Mouse (Mus musculus): Measurements from ENCODE around the gene Kcnip1. TPM values are rescaled to one million over a fixed set of nuclear protein-coding genes. Genes with fewer than 3 reads are reported as not detected.

The Kcnip1 gene
- total RNA-seq, 2 experiments from 2014 or later, result 20.4 to 21.2 TPM

GRCm38 (mm10) chr11:33745821-33746329 lies 247.1 kb downstream of the Kcnip1 start:
- no peak for TF ChIP-seq CTCF (conservative IDR thresholded peaks at IDR 0.05)
- no peak overlapping the region for H3K27ac ChIP-seq
- H3K4me3 ChIP-seq, result no peak overlapping the region
- no peak for DNase-seq (ENCODE audit: low spot score in 2 of 2)

- H3K27ac ChIP-seq, result peak overlapping the region; percentile 39; the same call in 1 of the 2 replicates
- no peak for DNase-seq (ENCODE audit: low spot score in 2 of 2)
- no peak overlapping the region for H3K4me3 ChIP-seq
- TF ChIP-seq CTCF (conservative IDR thresholded peaks at IDR 0.05), result no peak
Measured at GRCm38 (mm10) chr11:33744429-33744828, 248.5 kb downstream of the Kcnip1 start.

- no peak for TF ChIP-seq CTCF (conservative IDR thresholded peaks at IDR 0.05)
- Histone ChIP-seq H3K4me3 (no peak overlapping the region), H3K27ac (no peak overlapping the region)
- DNase-seq (ENCODE audit: low spot score in 2 of 2), result no peak
Measured at GRCm38 (mm10) chr11:33740187-33740586, 252.8 kb downstream of the Kcnip1 start.

GRCm38 (mm10) chr11:33736426-33736825 lies 256.5 kb downstream of the Kcnip1 start:
- H3K4me3 ChIP-seq, result no peak overlapping the region
- TF ChIP-seq CTCF (conservative IDR thresholded peaks at IDR 0.05), result no peak
- no peak for DNase-seq (ENCODE audit: low spot score in 2 of 2)
- H3K27ac ChIP-seq, result no peak overlapping the region

- Histone ChIP-seq H3K4me3 (no peak overlapping the region), H3K27ac (no peak overlapping the region)
- peak; percentile 91 for TF ChIP-seq CTCF (conservative IDR thresholded peaks at IDR 0.05)
- DNase-seq (ENCODE audit: low spot score in 2 of 2), result peak; percentile 72 to 89
Measured at GRCm38 (mm10) chr11:33733269-33733668, 259.7 kb downstream of the Kcnip1 start.

GRCm38 (mm10) chr11:33732358-33732757 lies 260.6 kb downstream of the Kcnip1 start:
- Histone ChIP-seq H3K4me3 (no peak overlapping the region), H3K27ac (no peak overlapping the region)
- no peak for TF ChIP-seq CTCF (conservative IDR thresholded peaks at IDR 0.05)
- DNase-seq (ENCODE audit: low spot score in 2 of 2), result no peak

- Histone ChIP-seq H3K4me3 (no peak overlapping the region), H3K27ac (no peak overlapping the region)
- peak; percentile 96 for TF ChIP-seq CTCF (conservative IDR thresholded peaks at IDR 0.05)
- peak; percentile 44 to 79 for DNase-seq (ENCODE audit: low spot score in 2 of 2)
Measured at GRCm38 (mm10) chr11:33721297-33721696, 271.7 kb downstream of the Kcnip1 start.

- Histone ChIP-seq H3K4me3 (no peak overlapping the region), H3K27ac (no peak overlapping the region)
- TF ChIP-seq CTCF (conservative IDR thresholded peaks at IDR 0.05), result no peak
- DNase-seq (ENCODE audit: low spot score in 2 of 2), result no peak
Measured at GRCm38 (mm10) chr11:33706777-33707176, 286.2 kb downstream of the Kcnip1 start.

- no peak overlapping the region for H3K4me3 ChIP-seq
- H3K27ac ChIP-seq, result no peak overlapping the region
- TF ChIP-seq CTCF (conservative IDR thresholded peaks at IDR 0.05), result no peak
- DNase-seq (ENCODE audit: low spot score in 2 of 2), result no peak
Measured at GRCm38 (mm10) chr11:33701958-33702459, 290.9 kb downstream of the Kcnip1 start.

GRCm38 (mm10) chr11:33701236-33701957 lies 291.6 kb downstream of the Kcnip1 start:
- H3K27ac ChIP-seq, result no peak overlapping the region
- H3K4me3 ChIP-seq, result no peak overlapping the region
- DNase-seq (ENCODE audit: low spot score in 2 of 2), result no peak
- no peak for TF ChIP-seq CTCF (conservative IDR thresholded peaks at IDR 0.05)

- DNase-seq (ENCODE audit: low spot score in 2 of 2), result peak; percentile 48 to 64
- Histone ChIP-seq H3K4me3 (no peak overlapping the region), H3K27ac (no peak overlapping the region)
- TF ChIP-seq CTCF (conservative IDR thresholded peaks at IDR 0.05), result no peak
Measured at GRCm38 (mm10) chr11:33700725-33701124, 292.2 kb downstream of the Kcnip1 start.

GRCm38 (mm10) chr11:33690181-33690580 lies 302.8 kb downstream of the Kcnip1 start:
- no peak for TF ChIP-seq CTCF (conservative IDR thresholded peaks at IDR 0.05)
- no peak overlapping the region for H3K27ac ChIP-seq

GRCm38 (mm10) chr11:33685904-33686303 lies 307.0 kb downstream of the Kcnip1 start:
- no peak overlapping the region for H3K27ac ChIP-seq
- no peak overlapping the region for H3K4me3 ChIP-seq
- no peak for TF ChIP-seq CTCF (conservative IDR thresholded peaks at IDR 0.05)
- peak; percentile 37 to 41 for DNase-seq (ENCODE audit: low spot score in 2 of 2)

More at GRCm38 (mm10) chr11:33690181-33690580, 302.8 kb downstream of the Kcnip1 start:
- no peak overlapping the region for H3K4me3 ChIP-seq
- DNase-seq (ENCODE audit: low spot score in 2 of 2), result no peak

- TF ChIP-seq CTCF (conservative IDR thresholded peaks at IDR 0.05), result no peak
- peak overlapping the region; percentile 22; the same call in 1 of the 2 replicates for H3K4me3 ChIP-seq
- no peak for DNase-seq (ENCODE audit: low spot score in 2 of 2)
- H3K27ac ChIP-seq, result no peak overlapping the region
Measured at GRCm38 (mm10) chr11:33680151-33680550, 312.8 kb downstream of the Kcnip1 start.

All from layer of hippocampus, adult 2 months (tissue).